In the genomic region with DNA sequence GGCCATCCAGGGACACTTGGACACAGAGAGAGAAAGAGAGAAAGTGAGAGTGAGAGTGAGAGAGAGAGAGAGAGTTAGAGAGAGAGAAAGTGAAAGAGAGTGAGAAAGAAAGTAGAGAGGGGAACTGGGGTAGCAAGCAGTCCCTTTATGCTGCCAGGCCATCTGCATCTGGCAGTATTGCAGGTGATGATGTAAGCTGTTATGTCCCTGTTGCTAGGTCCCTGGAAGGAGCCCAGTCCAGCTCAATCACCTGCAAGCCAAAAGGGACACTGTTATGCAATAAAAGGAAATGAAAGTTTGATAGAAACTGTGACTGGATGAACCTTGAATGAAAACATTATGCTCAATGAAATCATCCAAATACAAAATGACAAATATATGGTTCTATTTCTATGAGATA, we compare ENCODE assay signal across 11 mouse cellular contexts. TPM values are rescaled to one million over a fixed set of nuclear protein-coding genes. Genes with fewer than 3 reads are reported as not detected.
DNase-seq lines count a peak whose midpoint lies in the region; ATAC-seq and TF ChIP-seq lines count a peak whose summit lies in the region.
"Had no signal": no experiment of that assay in that cellular context is flagged by ENCODE, and none has a peak within 500 bp of the region (broad histone marks: within the 10 kb centered on the region; RNA-seq: fewer than 3 reads in every experiment).

No protein-coding gene starts in this region.

- no peaks in the 10 kb centered on the region for H3K79me2 ChIP-seq in liver, adult 2 months (ENCODE audit: control insufficient read depth, insufficient read depth, low read length)

- TF ChIP-seq POLR2A in liver, adult 2 months (IDR thresholded peaks at IDR 0.05; ENCODE audit: extremely low read depth, insufficient read depth, low read length) = no peak

- H3K4me3 ChIP-seq in liver, adult 2 months (ENCODE audit: insufficient read depth, low read depth, low read length) = no peak overlapping the region
- H3K4me3 ChIP-seq in liver, embryonic 11.5 days (ENCODE audit: low read depth, low read length) = no peak overlapping the region
- H3K4me3 ChIP-seq: heart, embryonic 13.5 days; liver, embryonic 15.5 days had no signal

- H3K9me3 ChIP-seq in liver, embryonic 11.5 days (ENCODE audit: control insufficient read depth, low read length) = no peaks in the 10 kb centered on the region
- H3K9me3 ChIP-seq: heart, embryonic 13.5 days; liver, embryonic 15.5 days had no signal

- no peak overlapping the region for H3K27ac ChIP-seq in liver, adult 2 months (replicated peaks; ENCODE audit: insufficient read depth, low read depth, low read length)
- no peak overlapping the region for H3K27ac ChIP-seq in liver, embryonic 11.5 days (ENCODE audit: low read depth, low read length)
- H3K27ac ChIP-seq: heart, embryonic 13.5 days; liver, embryonic 15.5 days had no signal

- no peak overlapping the region for H3K9ac ChIP-seq in liver, adult 2 months (ENCODE audit: low read depth, low read length)
- H3K9ac ChIP-seq in liver, embryonic 11.5 days (ENCODE audit: low read depth, low read length) = no peak overlapping the region
- H3K9ac ChIP-seq: heart, embryonic 13.5 days; liver, embryonic 15.5 days had no signal

- H3K4me1 ChIP-seq in liver, adult 2 months (ENCODE audit: control insufficient read depth, insufficient read depth, low read length) = no peaks in the 10 kb centered on the region
- no peaks in the 10 kb centered on the region for H3K4me1 ChIP-seq in liver, embryonic 11.5 days (replicated peaks; ENCODE audit: control insufficient read depth, insufficient read depth, low read length)
- H3K4me1 ChIP-seq: liver, embryonic 15.5 days had no signal

- peak; percentile 22 to 26 for DNase-seq in cerebellum, adult 18-20 months
- DNase-seq in cerebellum, adult 8-10 months = no peak
- DNase-seq in liver, adult 2 months (ENCODE audit: extremely low read depth, low read depth, low spot score) = peak; percentile 84
- DNase-seq in liver, embryonic 11.5 days (ENCODE audit: low spot score) = no peak
- peak; percentile 4 for DNase-seq in gastrocnemius, postnatal 10 days
- DNase-seq in urinary bladder, postnatal 4 days (ENCODE audit: low spot score in 2 of 2) = no peak
- no peak for DNase-seq in right cerebral cortex, postnatal 10 days (ENCODE audit: low spot score in 2 of 2)

- H3K36me3 ChIP-seq in liver, adult 2 months (ENCODE audit: control insufficient read depth, insufficient read depth, low read length) = no peaks in the 10 kb centered on the region
- H3K36me3 ChIP-seq in liver, embryonic 11.5 days (ENCODE audit: control insufficient read depth, insufficient read depth, low read length) = no peaks in the 10 kb centered on the region
- H3K36me3 ChIP-seq: heart, embryonic 13.5 days; liver, embryonic 15.5 days had no signal

- TF ChIP-seq CTCF in liver, adult 2 months (IDR thresholded peaks at IDR 0.05; ENCODE audit: low read depth, low read length) = no peak

- H3K4me2 ChIP-seq in liver, embryonic 11.5 days = no peak overlapping the region
- H3K4me2 ChIP-seq: heart, embryonic 13.5 days; liver, embryonic 15.5 days had no signal

- no peak for ATAC-seq in liver, embryonic 11.5 days (replicated peaks; ENCODE audit: low FRiP score)
- ATAC-seq in neutrophil, adult 5-6 weeks (ENCODE audit: extremely low read depth, insufficient number of reproducible peaks, low FRiP score, poor library complexity, severe bottlenecking) = peak; percentile 41; the same call in 1 of the 2 replicates
- ATAC-seq: intestine, postnatal 0 days had no signal

- no peaks in the 10 kb centered on the region for H3K27me3 ChIP-seq in liver, adult 2 months (ENCODE audit: control insufficient read depth, insufficient read depth, low read length)
- H3K27me3 ChIP-seq in liver, embryonic 11.5 days (replicated peaks; ENCODE audit: control insufficient read depth, insufficient read depth, low read length) = no peaks in the 10 kb centered on the region
- H3K27me3 ChIP-seq: heart, embryonic 13.5 days; liver, embryonic 15.5 days had no signal

RNA-seq across cellular contexts. Expression of gene Fundc1, which starts 52.0 kb away (rescaled TPM):
- total RNA-seq in liver, adult 2 months (2014; rRNA removed) = 8.6 TPM in 2 replicates
- polyA plus RNA-seq in liver, adult 2 months (2012; rRNA removed) = 3.0 and 5.5 TPM in 2 replicates
- polyA plus RNA-seq in liver, embryonic 11.5 days (2014; fragmentation: Nextera tagmentation; extraction: Ambion mirVana) = 33.3 and 40.6 TPM in 2 replicates
- total RNA-seq in gastrocnemius, postnatal 10 days (2021) = 10 to 100 TPM; 23.7 TPM
- 20.9 and 26.0 TPM in 2 replicates for total RNA-seq in neutrophil, adult 5-6 weeks (2017)

Comparison
In these comparisons a context has a peak if more than half of its experiments do, and no peak if none do; other contexts are left out.
1. DNase-seq: peak in cerebellum, adult 18-20 months (2 of 2), liver, adult 2 months (single experiment) and gastrocnemius, postnatal 10 days (single experiment); none in cerebellum, adult 8-10 months (single experiment), liver, embryonic 11.5 days (single experiment), urinary bladder, postnatal 4 days (0 of 2) and right cerebral cortex, postnatal 10 days (0 of 2).